Mouse (Mus musculus) ES-CJ7 (cell line): ENCODE measurements at regions not wholly inside any gene's neighbourhood (a gene's known extent, or its start where the extent isn't known, plus 50 kb on each side); places are given as distances from the start of the nearest gene placed in this dataset.

Experiments
- DNase-seq: peaks from one replicate; pipeline ENCODE4 v3.0.0; 2011; ENCODE audit warnings: low read depth, low spot score

DNA sequence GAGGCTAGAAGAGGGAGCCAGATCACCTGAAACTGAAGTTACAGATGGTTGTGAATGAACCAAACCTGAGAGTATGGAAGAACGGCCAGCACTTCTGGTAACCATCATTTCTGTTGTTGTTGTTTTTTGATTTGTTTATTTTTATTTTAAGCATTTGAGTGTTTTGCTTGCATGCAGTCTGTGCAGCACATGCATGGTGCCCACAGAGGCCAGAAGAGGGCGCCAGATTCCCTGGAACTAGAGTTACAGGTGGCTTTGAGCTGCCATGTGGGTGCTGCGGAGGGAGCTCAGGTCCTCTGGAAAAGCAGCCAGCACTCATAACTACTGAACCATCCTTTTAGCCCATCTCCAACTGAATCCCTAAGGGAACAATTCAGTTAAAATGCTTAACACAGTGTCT lies 159.7 kb downstream of the Gpat3 start:
- DNase-seq = peak; percentile 57

DNA sequence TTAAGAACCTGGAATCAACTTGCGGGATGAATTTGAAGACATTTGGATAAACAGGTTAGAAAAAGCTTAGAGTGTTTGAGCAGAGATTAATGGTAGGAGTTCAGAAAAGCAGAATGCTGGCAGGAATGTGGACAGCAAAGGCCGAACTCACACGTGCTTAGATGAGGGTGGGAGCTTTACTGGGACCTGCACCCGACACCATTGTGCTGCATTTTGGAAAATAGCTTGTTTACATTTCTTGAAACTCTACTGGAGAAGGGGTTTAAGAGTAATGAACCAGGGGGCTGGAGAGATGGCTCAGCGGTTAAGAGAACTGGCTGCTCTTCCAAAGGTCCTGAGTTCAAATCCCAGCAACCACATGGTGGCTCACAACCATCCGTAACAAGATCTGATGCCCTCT lies 154.9 kb downstream of the Gpat3 start:
- no peak for DNase-seq

- peak; percentile 18 for DNase-seq
Measured at GRCm38 (mm10) chr5:100992365-100992764, 146.9 kb downstream of the Gpat3 start.

DNA sequence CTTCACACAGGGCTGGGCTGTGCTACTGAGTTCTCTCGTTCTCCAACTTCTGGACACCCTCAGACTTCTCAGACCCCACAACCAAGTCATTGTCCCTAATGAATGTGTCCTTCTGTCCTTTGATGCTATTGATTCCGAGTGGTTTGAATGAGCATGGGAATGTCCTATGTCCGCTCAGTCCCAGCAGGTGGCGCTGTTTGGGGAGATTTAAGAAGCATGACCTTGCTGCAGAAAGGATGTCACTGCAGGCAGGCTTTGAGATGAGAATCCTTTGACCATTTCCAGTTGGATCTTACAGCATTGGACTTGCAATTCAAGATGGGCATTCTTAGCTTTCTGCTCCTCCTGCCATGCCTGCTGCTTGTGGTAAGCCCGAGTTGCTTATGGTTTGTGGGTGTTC lies 146.1 kb downstream of the Gpat3 start:
- DNase-seq = peak; percentile 84

DNA sequence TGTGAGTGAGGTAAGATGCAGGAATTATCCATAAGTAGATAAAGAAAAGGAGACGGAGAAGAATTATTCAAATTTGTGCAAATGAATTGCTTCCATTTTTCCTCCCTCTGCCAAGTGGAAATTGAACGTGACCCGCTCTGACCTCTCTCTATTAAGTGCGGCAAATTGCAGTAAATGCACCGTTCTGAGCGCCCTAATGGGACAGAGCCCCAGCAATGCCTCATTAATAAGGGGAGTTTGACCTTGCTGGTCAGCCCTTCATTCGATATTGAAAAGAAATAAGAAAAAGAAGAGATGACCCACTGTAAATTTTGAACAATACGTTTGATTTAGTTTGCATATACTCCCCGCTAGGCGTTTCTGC lies 137.0 kb downstream of the Gpat3 start:
- no peak for DNase-seq

DNA sequence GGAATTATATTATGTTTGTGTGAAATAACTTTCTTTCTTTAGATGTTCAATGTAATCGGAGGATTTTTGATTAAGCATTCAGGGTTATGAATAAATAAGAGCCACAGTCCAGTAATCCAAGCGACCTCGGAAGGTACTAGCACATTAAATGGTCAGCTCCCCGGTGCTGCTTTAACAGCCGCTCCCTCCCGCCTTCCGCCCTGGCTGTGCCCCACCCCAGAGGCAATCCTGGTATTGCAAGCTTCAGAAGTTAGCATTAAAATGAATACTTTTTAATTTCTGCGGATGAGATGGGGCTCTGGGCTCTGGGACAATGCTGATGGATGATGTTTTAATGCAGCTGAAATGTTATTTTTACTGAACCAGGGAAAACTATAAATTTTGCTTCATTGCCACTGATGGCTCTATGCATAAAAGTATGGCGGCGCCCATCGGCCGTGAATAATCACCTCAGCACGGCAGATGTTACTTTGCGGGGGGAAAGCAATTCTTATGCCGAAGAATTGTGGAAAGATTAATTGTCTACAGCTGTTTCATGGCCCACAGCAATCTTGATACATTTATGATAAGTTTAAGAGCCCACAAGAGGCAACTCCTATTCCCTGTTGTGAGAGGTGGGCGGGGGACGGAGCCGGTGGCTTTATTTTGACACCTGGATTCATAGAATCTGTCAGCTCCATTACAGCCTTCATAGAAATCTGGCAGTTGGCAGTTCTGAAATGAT lies 136.5 kb downstream of the Gpat3 start:
- DNase-seq = no peak

- no peak for DNase-seq
Measured at GRCm38 (mm10) chr5:100976736-100977135, 131.2 kb downstream of the Gpat3 start.

DNA sequence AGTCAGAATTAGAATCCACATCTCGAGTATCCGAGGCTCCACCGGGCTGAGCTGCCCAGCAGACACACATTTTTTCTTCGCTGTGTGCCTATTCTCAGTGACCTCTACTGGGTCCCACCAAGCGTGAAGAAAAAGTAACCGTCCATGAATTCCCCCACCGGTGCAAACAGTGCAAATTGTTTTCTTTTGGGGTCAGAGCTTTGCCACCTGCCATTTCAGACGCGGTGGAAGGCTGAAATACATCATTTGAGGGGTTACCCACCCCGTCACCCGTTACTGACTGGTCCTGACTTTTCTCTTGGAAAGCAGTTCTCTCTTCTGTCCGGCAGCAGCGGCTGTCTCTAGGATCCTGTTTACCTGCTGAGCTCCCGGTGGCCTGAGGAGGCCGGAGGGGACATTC lies 105.7 kb downstream of the Gpat3 start:
- DNase-seq = no peak
